Mouse (Mus musculus) neural tube, embryonic 15.5 days (tissue): ENCODE data around the gene Gm11127. TPM values are rescaled to one million over a fixed set of nuclear protein-coding genes. Genes with fewer than 3 reads are reported as not detected.
"Not testable (repeated sequence)": the region's sequence is repeated elsewhere in the genome, so short reads cannot be mapped to it uniquely, and the experiment has no call there.

Source experiments
- ATAC-seq: fragments of 200-750 bp; cut with Nextera tagmentation; 2 replicates; pipeline ENCODE4 v1.8.0; 2017; ENCODE audit warnings: mild to moderate bottlenecking, moderate TSS enrichment, moderate library complexity; ENCODE audit not compliant: low FRiP score
- H3K27ac ChIP-seq: fragments of 300-500 bp; sonication (generic); replicated peaks from 2 replicates; pipeline ENCODE4 v1.5.1; 2015; ENCODE audit warnings: mild to moderate bottlenecking, inconsistent platforms
- H3K27me3 ChIP-seq: fragments of 300-500 bp; sonication (generic); replicated peaks from 2 replicates; pipeline ENCODE4 v1.6.1; 2015; ENCODE audit warnings: inconsistent platforms
- H3K36me3 ChIP-seq: fragments of 300-500 bp; sonication (generic); 2 replicates; pipeline ENCODE4 v1.6.1; 2015; ENCODE audit warnings: inconsistent platforms
- H3K4me1 ChIP-seq: fragments of 300-500 bp; sonication (generic); 2 replicates; pipeline ENCODE4 v1.6.1; 2015; ENCODE audit warnings: inconsistent platforms
- H3K4me2 ChIP-seq: fragments of 300-500 bp; sonication (generic); 2 replicates; pipeline ENCODE4 v1.6.1; 2015; ENCODE audit warnings: inconsistent platforms, mild to moderate bottlenecking, moderate library complexity
- H3K4me3 ChIP-seq: fragments of 300-500 bp; sonication (generic); replicated peaks from 2 replicates; pipeline ENCODE4 v1.5.1; 2015; ENCODE audit warnings: mild to moderate bottlenecking, inconsistent platforms
- H3K9ac ChIP-seq: fragments of 300-500 bp; sonication (generic); replicated peaks from 2 replicates; pipeline ENCODE4 v1.6.1; 2015; ENCODE audit warnings: mild to moderate bottlenecking, inconsistent platforms
- H3K9me3 ChIP-seq: fragments of 300-500 bp; sonication (generic); replicated peaks from 2 replicates; pipeline ENCODE4 v1.6.1; 2016; ENCODE audit warnings: inconsistent platforms
- WGBS: fragments of 180-500 bp; shearing (Covaris S2); methylation state at CpG from one replicate; pipeline ENCODE4 v1.1.7; 2015; ENCODE audit warnings: mixed read lengths; 5-methylcytosine and 5-hydroxymethylcytosine counted together
- polyA plus RNA-seq: library from polyadenylated mRNA; unstranded; fragments of >200 nt; fragmentation: Nextera tagmentation; extraction: Ambion mirVana; gene quantifications from 2 replicates; pipeline ENCODE4 v1.2.1, GENCODE M21; 2015

Gm11127 gene
- polyA plus RNA-seq, 1 experiment from 2014 or later: not detected

DNA sequence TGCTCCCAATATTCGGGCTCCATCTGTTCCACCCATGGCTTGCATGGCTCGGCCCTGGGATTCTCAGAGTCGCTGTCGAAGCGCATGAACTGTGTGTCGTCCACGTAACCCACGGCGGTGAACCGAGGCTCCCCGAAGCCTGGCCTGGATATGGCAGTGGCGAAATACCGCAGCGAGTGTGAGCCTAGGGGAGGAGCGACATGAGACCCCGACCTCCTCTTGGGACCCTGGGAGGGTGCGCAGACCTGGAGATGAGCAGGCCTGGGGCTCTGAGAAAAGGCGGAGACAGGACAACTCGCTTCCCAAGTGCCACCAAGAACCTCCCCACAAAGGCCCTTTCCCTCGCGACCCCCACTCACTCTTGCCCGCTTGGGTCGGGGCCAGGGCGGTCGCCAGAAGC, 244 bp downstream of the Gm11127 start:
- not testable (repeated sequence) for H3K27ac ChIP-seq, H3K9ac ChIP-seq, H3K36me3 ChIP-seq, H3K4me1 ChIP-seq, ATAC-seq, H3K27me3 ChIP-seq, H3K4me3 ChIP-seq, H3K9me3 ChIP-seq, H3K4me2 ChIP-seq
- 89% methylated on average over 20 of the region's 25 CpGs for WGBS

DNA sequence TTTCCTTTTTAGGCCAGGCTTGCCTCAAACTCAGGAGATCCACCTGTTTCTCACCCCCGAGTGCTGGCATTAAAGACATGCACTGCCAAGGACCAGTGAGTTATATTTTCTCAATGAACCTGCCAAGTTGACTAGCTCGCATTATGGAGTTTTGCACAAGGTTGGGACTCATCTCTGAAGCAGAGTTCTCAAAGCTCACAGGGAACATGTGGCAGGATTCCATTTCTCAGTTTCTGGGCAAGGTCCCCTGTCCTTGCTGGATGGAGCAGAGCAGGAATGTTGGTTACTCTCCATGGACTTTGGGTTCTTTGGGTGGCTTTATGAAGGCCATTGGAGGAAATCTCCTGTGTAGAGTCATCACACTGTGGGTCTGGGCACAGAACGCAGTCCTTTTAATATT, 14.9 kb downstream of the Gm11127 start:
- Histone ChIP-seq H3K4me2 (peak overlapping the region; percentile 70), H3K9me3 (no peaks in the 10 kb centered on the region), H3K4me1 (peaks cover 6% of the 10 kb centered on the region), H3K27me3 (no peaks in the 10 kb centered on the region), H3K9ac (no peak overlapping the region), H3K4me3 (peak overlapping the region; percentile 40; the same call in 1 of the 2 replicates), H3K36me3 (no peaks in the 10 kb centered on the region), H3K27ac (no peak overlapping the region)
- ATAC-seq: no peak
- 86% methylated on average over 3 of the region's 3 CpGs for WGBS

DNA sequence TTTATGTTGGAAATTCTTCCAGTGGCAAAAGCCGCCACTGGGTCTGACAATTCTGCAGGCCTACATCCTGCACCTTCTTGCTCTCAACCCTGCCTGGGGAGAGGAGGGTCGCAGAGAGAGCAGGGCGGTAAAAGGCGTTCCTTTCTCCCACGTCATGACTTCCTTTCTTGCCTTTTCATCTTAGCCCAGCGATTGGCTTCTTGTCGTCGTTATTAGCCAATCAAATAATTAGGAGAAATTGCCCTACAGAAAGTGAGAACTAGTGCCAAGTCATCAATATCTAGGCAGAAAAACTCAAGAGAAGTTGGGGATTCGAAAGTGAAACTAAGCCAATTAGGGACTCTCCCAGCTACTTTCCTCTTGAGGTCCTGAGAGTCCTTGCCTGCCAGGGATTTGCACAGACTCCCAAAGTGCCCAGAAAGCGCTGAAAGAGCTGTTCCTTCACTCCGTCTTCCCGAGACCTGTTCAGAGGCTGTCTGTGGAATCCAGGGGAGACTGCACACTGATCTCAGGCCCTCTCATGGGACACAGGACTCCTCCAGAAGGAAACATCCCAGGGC, 15.5 kb downstream of the Gm11127 start, which contains the start of the genes H2-T22 and Gm6034:
TSS of gene H2-T22 (minus strand) at position 138 of the 560 bp plus-strand sequence.
TSS of gene Gm6034 (plus strand) at position 352 of the 560 bp plus-strand sequence.
- peak; percentile 96 for ATAC-seq
- not testable (repeated sequence) for H3K27me3 ChIP-seq, H3K9me3 ChIP-seq, H3K4me1 ChIP-seq, H3K27ac ChIP-seq, H3K36me3 ChIP-seq
- Histone ChIP-seq H3K4me2 (peak within 1 kb of the TSS; percentile 70), H3K4me3 (peak within 1 kb of the TSS; percentile 40), H3K9ac (peak within 1 kb of the TSS; percentile 40)
- WGBS: 1% methylated on average over 12 of the region's 12 CpGs

GRCm38 (mm10) chr17:36042055-36042454, 16.1 kb downstream of the Gm11127 start:
- H3K4me1 ChIP-seq, H3K9me3 ChIP-seq, H3K36me3 ChIP-seq, H3K27ac ChIP-seq, H3K27me3 ChIP-seq: not testable (repeated sequence)
- Histone ChIP-seq H3K4me3 (peak overlapping the region; percentile 40), H3K4me2 (peak overlapping the region; percentile 70), H3K9ac (peak overlapping the region; percentile 40)
- WGBS: 0% methylated on average over 19 of the region's 19 CpGs
- peak; percentile 70 for ATAC-seq

GRCm38 (mm10) chr17:36040604-36041003, 17.6 kb downstream of the Gm11127 start:
- not testable (repeated sequence) for H3K27ac ChIP-seq, H3K9me3 ChIP-seq, H3K4me3 ChIP-seq, H3K9ac ChIP-seq, ATAC-seq, H3K4me2 ChIP-seq, H3K36me3 ChIP-seq, H3K4me1 ChIP-seq, H3K27me3 ChIP-seq
- WGBS: 86% methylated on average over 2 of the region's 2 CpGs

DNA sequence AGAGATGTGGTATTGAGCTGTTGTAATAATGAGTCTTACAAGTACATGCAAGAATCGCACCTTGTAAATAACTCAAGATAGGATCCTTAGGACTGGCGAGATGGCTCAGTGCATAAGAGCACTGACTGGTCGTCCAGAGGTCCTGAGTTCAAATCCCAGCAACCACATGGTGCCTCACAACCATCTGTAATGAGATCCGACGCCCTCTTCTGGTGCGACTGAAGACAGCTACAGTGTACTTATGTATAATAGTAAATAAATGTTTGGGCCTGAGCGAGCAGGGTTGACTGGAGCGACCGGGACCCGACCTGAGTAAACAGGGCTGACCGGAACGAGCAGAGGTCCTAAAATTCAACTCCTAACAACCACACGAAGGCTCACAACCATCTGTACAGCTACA, 22.0 kb downstream of the Gm11127 start:
- H3K36me3 ChIP-seq, H3K9ac ChIP-seq, H3K4me2 ChIP-seq, H3K27me3 ChIP-seq, ATAC-seq, H3K4me3 ChIP-seq, H3K9me3 ChIP-seq, H3K27ac ChIP-seq: not testable (repeated sequence)
- H3K4me1 ChIP-seq: peaks cover 14% of the 10 kb centered on the region
- WGBS: 90% methylated on average over 13 of the region's 13 CpGs

DNA sequence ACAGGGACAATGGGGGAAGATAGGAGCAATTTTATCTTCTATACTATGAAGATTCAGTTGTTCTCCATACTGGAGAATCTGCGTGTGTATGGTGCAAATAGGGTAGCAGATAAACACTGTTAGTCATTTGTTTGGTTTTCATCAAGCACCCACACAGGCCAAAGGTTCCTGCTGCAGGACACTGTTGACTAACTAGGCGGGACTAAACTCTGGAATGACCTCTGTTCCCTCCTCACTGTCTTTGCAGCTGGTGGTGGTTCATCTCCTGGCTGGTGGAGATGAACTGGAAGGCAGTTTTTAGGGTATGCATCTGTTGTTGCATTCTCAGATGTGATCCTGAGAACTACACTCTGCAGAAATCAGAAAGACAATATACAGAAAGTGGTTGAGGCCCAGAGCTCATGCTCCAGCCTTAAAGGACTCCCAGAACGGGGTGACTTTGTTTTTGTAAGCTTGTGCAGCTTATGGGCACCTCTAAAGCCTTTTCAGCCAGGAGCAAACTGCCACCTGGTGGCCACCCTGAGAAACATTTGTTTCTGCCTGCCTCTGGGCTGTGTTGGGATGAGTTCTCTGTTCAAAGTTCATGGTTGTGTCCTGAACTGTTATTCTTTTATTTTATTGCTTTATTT, 23.0 kb downstream of the Gm11127 start:
- WGBS: 42% methylated on average over 3 of the region's 3 CpGs
- H3K27me3 ChIP-seq, H3K9me3 ChIP-seq, H3K36me3 ChIP-seq, H3K4me3 ChIP-seq, H3K27ac ChIP-seq, H3K4me2 ChIP-seq, H3K9ac ChIP-seq: not testable (repeated sequence)
- 0 out of 2 replicates have a peak, but pooled peaks have one; percentile 28 for ATAC-seq
- H3K4me1 ChIP-seq: peaks cover 14% of the 10 kb centered on the region

- H3K27ac ChIP-seq, ATAC-seq, H3K27me3 ChIP-seq, H3K36me3 ChIP-seq, H3K9ac ChIP-seq, H3K4me3 ChIP-seq, H3K9me3 ChIP-seq, H3K4me2 ChIP-seq: not testable (repeated sequence)
- H3K4me1 ChIP-seq: peaks cover 14% of the 10 kb centered on the region
- 66% methylated on average over 3 of the region's 3 CpGs for WGBS
These were observed 23.6 kb downstream of the Gm11127 start for GRCm38 (mm10) chr17:36034524-36034923.

- ATAC-seq: peak; percentile 22; the same call in 1 of the 2 replicates
- H3K36me3 ChIP-seq, H3K27ac ChIP-seq, H3K9me3 ChIP-seq, H3K27me3 ChIP-seq: not testable (repeated sequence)
- H3K4me2 ChIP-seq: peak within 1 kb of the TSS; percentile 92
- peak within 1 kb of the TSS; percentile 47 for H3K4me3 ChIP-seq
- WGBS: 1% methylated on average over 25 of the region's 25 CpGs
- peak within 1 kb of the TSS; percentile 47 for H3K9ac ChIP-seq
- H3K4me1 ChIP-seq: peaks cover 14% of the 10 kb centered on the region
These were observed 25.8 kb downstream of the Gm11127 start, which contains the start of gene H2-T23 for GRCm38 (mm10) chr17:36032351-36032875. Gene H2-T23 (minus strand): TSS chr17:36032855.

DNA sequence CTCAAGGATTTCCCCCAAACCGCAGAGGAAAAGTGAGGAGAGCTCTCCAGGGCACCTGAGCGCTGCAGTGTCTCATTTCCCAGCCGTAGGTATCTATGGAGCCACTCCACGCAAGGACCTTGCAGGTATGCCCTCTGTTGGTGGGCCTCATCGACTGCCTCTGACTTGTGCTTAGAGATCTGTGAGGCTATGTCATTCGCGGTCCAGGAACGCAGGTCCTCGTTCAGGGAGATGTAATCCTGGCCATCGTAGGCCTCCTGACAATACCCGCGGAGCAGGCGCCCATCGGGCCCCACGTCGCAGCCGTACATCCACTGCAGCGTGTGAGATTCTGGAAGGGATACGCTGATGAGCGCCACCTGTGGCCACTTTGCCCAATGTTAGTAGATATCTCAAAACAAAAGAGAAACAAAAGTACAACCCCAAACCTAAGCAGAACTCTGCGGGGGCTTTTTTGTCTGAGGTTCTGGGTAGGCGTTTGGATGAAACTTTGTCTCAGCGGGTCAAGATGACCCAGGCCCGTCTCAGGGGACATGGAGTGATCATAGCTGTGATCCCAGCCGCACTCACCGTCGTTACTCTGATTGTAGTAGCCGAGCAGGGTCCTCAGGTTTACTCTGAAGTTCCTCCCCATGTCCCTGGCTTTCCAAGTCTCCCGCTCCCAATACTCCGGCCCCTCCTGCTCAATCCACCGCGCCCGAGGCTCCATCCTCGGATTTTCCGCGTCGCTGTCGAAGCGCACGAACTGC, 26.4 kb downstream of the Gm11127 start:
- peak overlapping the region; percentile 92 for H3K4me2 ChIP-seq
- not testable (repeated sequence) for H3K27ac ChIP-seq, H3K36me3 ChIP-seq, H3K9me3 ChIP-seq, H3K27me3 ChIP-seq
- 1% methylated on average over 40 of the region's 40 CpGs for WGBS
- peaks cover 14% of the 10 kb centered on the region for H3K4me1 ChIP-seq
- peak; percentile 82 for ATAC-seq
- peak overlapping the region; percentile 47 for H3K9ac ChIP-seq
- peak overlapping the region; percentile 47 for H3K4me3 ChIP-seq

DNA sequence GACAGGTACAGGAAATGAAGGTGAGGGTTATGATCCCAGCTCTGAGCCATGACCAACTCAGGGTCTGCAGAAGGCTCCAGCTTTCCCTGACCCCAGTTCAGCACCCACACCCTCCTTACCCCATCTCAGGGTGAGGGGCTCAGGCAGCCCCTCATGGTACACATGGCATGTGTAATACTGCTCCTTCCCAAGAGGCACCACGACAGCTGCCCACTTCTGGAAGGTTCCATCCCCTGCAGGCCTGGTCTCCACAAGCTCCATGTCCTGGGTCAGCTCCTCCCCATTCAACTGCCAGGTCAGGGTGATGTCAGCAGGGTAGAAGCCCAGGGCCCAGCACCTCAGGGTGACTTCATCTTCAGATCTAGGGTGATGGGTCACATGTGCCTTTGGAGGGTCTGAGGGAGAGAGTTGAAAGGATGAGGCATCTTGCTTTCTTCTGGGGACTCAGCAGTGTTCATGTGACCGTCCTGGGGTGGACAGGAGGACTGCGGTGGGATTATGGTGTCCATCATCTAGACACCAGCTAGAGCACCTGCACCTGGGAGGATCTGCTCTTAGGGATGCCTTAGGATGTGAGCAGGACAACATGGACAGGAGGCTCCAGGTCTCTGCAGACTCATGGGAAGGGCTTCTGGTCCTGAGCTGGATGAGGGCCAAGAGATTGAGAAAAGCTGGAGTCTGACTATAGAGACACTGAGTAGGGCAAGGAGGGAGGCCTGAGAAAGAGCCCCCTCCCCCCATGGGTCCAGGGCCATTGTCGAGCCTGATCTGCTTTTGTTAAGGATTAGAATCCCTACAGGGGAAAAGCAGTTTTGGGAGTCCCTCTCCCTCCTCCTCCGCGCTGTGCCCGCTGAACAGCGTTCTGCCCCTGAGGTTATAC, 27.2 kb downstream of the Gm11127 start:
- peak; percentile 25 for ATAC-seq
- H3K27ac ChIP-seq, H3K9me3 ChIP-seq, H3K9ac ChIP-seq, H3K27me3 ChIP-seq, H3K36me3 ChIP-seq: not testable (repeated sequence)
- Histone ChIP-seq H3K4me1 (peaks cover 14% of the 10 kb centered on the region), H3K4me2 (peak overlapping the region; percentile 92), H3K4me3 (peak overlapping the region; percentile 47)
- 58% methylated on average over 6 of the region's 8 CpGs for WGBS
